Mouse (Mus musculus) stomach, embryonic 16.5 days (tissue): ENCODE measurements around the gene Ntsr2. TPM values are rescaled to one million over a fixed set of nuclear protein-coding genes. Genes with fewer than 3 reads are reported as not detected.

Source experiments
- ATAC-seq: fragments of 200-750 bp; cut with Nextera tagmentation; 2 replicates; pipeline ENCODE4 v1.8.0; 2017; ENCODE audit warnings: moderate number of reproducible peaks, moderate TSS enrichment; ENCODE audit not compliant: insufficient read depth, low FRiP score
- H3K27ac ChIP-seq: fragments of 300-500 bp; sonication (generic); 2 replicates; pipeline ENCODE4 v1.5.1; 2014; ENCODE audit warnings: low read length
- H3K27me3 ChIP-seq: fragments of 300-500 bp; sonication (generic); 2 replicates; pipeline ENCODE4 v1.6.1; 2014; ENCODE audit warnings: low read length, control low read depth, mixed read lengths; ENCODE audit not compliant: control insufficient read depth, insufficient read depth
- H3K36me3 ChIP-seq: fragments of 300-500 bp; sonication (generic); 2 replicates; pipeline ENCODE4 v1.6.1; 2014; ENCODE audit warnings: low read length; ENCODE audit not compliant: control insufficient read depth, insufficient read depth
- H3K4me1 ChIP-seq: fragments of 300-500 bp; sonication (generic); 2 replicates; pipeline ENCODE4 v1.6.1; 2014; ENCODE audit warnings: low read length, control low read depth, mixed read lengths; ENCODE audit not compliant: control insufficient read depth, insufficient read depth
- H3K4me2 ChIP-seq: fragments of 300-500 bp; sonication (generic); 2 replicates; pipeline ENCODE4 v1.6.1; 2014; ENCODE audit warnings: low read depth, low read length, mixed read lengths
- H3K4me3 ChIP-seq: fragments of 300-500 bp; sonication (generic); replicated peaks from 2 replicates; pipeline ENCODE4 v1.5.1; 2014; ENCODE audit warnings: mild to moderate bottlenecking, low read length
- H3K9ac ChIP-seq: fragments of 300-500 bp; sonication (generic); 2 replicates; pipeline ENCODE4 v1.6.1; 2014; ENCODE audit warnings: low read length
- H3K9me3 ChIP-seq: fragments of 300-500 bp; sonication (generic); replicated peaks from 2 replicates; pipeline ENCODE4 v1.6.1; 2016; ENCODE audit warnings: low read length, control low read depth; ENCODE audit not compliant: control insufficient read depth
- WGBS: fragments of 180-500 bp; shearing (Covaris S2); extraction: QIAGEN DNeasy Blood & Tissue Kit; methylation state at CpG from one replicate; pipeline ENCODE4 v1.1.7; 2014; 5-methylcytosine and 5-hydroxymethylcytosine counted together
- polyA plus RNA-seq: library from polyadenylated mRNA; unstranded; fragments of >200 nt; fragmentation: Nextera tagmentation; extraction: Ambion mirVana; gene quantifications from 2 replicates; pipeline ENCODE4 v1.2.1, GENCODE M21; 2015

The Ntsr2 gene
- not detected in 2 replicates for polyA plus RNA-seq

DNA sequence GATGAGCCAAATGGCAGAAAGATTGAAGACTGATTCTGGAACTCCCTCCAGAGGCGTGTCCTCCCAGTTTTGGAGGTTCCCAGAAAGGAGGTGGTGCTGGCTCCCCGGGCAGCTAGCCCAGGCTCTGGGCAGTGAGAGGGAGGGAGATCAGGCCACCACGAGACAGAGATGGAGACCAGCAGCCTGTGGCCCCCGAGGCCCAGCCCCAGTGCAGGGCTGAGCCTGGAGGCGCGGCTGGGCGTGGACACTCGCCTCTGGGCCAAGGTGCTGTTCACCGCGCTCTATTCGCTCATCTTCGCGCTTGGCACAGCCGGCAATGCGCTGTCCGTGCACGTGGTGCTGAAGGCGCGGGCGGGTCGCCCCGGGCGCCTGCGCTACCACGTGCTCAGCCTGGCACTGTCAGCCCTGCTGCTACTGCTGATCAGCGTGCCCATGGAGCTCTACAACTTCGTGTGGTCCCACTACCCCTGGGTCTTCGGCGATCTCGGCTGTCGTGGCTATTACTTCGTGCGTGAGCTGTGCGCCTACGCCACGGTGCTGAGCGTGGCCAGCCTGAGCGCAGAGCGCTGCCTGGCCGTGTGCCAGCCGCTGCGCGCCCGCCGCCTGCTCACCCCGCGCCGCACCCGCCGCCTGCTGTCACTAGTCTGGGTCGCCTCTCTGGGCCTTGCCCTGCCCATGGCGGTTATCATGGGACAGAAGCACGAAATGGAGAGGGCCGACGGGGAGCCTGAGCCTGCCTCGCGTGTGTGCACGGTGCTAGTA is at the start of gene Ntsr2:
Gene Ntsr2 (plus strand): TSS at position 51 of the 762 bp plus-strand sequence.
- Histone ChIP-seq H3K9me3 (no peaks in the 10 kb centered on the region), H3K4me3 (peak within 1 kb of the TSS; percentile 29), H3K4me1 (peaks cover 7% of the 10 kb centered on the region; the same call in 1 of the 2 replicates), H3K4me2 (peak within 1 kb of the TSS; percentile 51), H3K27me3 (peaks cover 21% of the 10 kb centered on the region), H3K27ac (no peak within 1 kb of the TSS), H3K36me3 (no peaks in the 10 kb centered on the region), H3K9ac (no peak within 1 kb of the TSS)
- peak; percentile 83 for ATAC-seq
- 4% methylated on average over 58 of the region's 58 CpGs for WGBS

DNA sequence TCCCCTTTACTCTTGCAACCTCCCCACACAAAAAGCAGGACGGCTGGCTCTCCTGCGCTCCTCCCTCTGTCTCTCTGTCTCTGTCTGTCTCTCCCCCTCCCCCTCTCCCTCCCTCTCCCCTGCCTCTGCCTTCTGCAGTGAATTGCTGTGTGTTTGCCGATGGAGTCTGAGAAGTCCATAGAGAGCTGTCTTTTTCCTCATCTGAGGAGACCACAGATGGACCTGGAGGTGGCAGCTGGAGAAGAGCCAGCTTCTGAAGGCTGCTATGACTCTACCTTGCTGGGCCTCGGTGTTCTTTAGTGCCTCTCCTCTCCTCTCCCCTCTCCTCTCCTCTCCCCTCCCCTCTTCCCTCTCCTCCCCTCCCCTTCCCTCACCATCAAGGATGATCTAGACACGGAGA is 47.6 kb upstream of the Ntsr2 start:
- no peaks in the 10 kb centered on the region for H3K27me3 ChIP-seq
- H3K4me3 ChIP-seq: no peak overlapping the region
- H3K4me1 ChIP-seq: no peaks in the 10 kb centered on the region
- no peak for ATAC-seq
- H3K36me3 ChIP-seq: no peaks in the 10 kb centered on the region
- H3K27ac ChIP-seq: no peak overlapping the region
- 0 out of 2 replicates have a peak, but pooled peaks cover 5% of the 10 kb centered on the region for H3K9me3 ChIP-seq
- whole genome bisulfite sequencing: 66% methylated on average over 5 of the region's 5 CpGs
- no peak overlapping the region for H3K4me2 ChIP-seq
- no peak overlapping the region for H3K9ac ChIP-seq

DNA sequence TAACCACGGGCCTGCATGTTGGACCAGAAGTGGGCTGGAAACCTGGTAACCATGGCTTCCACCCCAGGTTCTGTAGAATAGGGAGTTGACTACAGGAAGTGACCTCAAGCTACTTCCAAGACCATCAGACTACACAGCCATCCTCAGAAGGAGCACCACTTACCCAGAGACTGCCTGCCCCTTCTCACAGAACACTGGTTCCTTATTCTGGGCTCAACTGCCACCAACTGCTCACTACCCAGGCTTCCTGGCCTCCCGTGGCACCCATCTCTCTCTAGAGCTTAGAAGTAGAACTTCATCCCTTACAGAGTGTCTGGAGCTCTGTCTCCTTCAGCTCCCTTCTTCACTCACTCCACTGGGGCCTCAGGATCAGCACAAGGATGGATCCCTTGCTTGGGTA is 42.2 kb upstream of the Ntsr2 start, which contains the start of gene Lpin1:
Gene Lpin1 (minus strand): TSS at position 31 of the 400 bp plus-strand sequence.
- H3K4me1 ChIP-seq: no peaks in the 10 kb centered on the region
- H3K4me3 ChIP-seq: no peak within 1 kb of the TSS
- H3K36me3 ChIP-seq: no peaks in the 10 kb centered on the region
- no peak within 1 kb of the TSS for H3K9ac ChIP-seq
- H3K27ac ChIP-seq: no peak within 1 kb of the TSS
- no peaks in the 10 kb centered on the region for H3K27me3 ChIP-seq
- WGBS: 86% methylated on average over 2 of the region's 2 CpGs
- ATAC-seq: no peak
- 0 out of 2 replicates have a peak, but pooled peaks cover 5% of the 10 kb centered on the region for H3K9me3 ChIP-seq
- H3K4me2 ChIP-seq: no peak within 1 kb of the TSS

DNA sequence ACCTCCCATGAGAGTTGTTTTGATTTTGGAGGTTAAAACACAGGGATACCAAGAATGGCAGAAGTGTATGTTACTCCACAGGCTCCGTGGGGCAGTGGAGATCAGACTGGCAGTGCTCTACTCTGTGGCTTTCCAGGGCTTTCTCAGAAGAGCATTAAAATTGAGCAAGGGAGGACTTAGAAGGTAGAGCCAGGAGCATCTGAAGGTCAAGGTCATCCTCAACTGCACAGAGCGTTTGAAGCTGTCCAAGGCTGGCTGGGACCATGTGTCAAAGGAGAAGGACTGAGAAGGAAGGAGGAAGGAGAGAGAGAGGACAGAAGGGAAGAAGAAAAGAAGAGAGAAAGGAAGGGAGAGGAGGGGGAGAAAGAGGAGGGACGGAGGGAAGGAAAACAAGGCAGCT is 38.6 kb upstream of the Ntsr2 start:
- no peak overlapping the region for H3K4me2 ChIP-seq
- H3K27me3 ChIP-seq: no peaks in the 10 kb centered on the region
- no peak for ATAC-seq
- H3K36me3 ChIP-seq: no peaks in the 10 kb centered on the region
- H3K27ac ChIP-seq: no peak overlapping the region
- peaks cover 15% of the 10 kb centered on the region for H3K4me1 ChIP-seq
- H3K4me3 ChIP-seq: no peak overlapping the region
- 56% methylated on average over 3 of the region's 3 CpGs for WGBS
- H3K9ac ChIP-seq: no peak overlapping the region
- 0 out of 2 replicates have a peak, but pooled peaks cover 5% of the 10 kb centered on the region for H3K9me3 ChIP-seq

DNA sequence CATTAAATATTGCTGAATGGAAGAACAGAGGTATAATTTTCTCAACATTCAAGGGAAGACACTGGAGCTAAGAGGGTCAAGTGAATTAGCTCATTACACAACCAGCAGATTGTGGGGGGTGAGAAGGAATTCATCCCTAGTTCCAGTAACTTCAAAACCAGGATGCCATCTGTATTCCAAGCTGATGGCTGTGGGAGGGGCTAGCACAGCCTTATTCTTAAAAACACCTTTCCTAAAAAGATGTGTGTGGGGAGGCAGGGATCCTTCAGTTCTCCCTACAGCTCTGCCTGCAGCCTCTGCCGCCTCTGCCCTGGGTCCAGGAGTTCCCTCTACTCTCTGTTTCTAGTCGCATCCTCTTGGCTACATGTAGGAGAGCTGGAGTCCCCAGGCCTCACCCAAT is 37.4 kb upstream of the Ntsr2 start:
- H3K27ac ChIP-seq: no peak overlapping the region
- 64% methylated on average over 2 of the region's 2 CpGs for WGBS
- H3K4me2 ChIP-seq: no peak overlapping the region
- H3K27me3 ChIP-seq: no peaks in the 10 kb centered on the region
- no peaks in the 10 kb centered on the region for H3K36me3 ChIP-seq
- H3K9me3 ChIP-seq: no peaks in the 10 kb centered on the region
- H3K4me1 ChIP-seq: peaks cover 19% of the 10 kb centered on the region
- ATAC-seq: no peak
- H3K4me3 ChIP-seq: no peak overlapping the region
- H3K9ac ChIP-seq: no peak overlapping the region

DNA sequence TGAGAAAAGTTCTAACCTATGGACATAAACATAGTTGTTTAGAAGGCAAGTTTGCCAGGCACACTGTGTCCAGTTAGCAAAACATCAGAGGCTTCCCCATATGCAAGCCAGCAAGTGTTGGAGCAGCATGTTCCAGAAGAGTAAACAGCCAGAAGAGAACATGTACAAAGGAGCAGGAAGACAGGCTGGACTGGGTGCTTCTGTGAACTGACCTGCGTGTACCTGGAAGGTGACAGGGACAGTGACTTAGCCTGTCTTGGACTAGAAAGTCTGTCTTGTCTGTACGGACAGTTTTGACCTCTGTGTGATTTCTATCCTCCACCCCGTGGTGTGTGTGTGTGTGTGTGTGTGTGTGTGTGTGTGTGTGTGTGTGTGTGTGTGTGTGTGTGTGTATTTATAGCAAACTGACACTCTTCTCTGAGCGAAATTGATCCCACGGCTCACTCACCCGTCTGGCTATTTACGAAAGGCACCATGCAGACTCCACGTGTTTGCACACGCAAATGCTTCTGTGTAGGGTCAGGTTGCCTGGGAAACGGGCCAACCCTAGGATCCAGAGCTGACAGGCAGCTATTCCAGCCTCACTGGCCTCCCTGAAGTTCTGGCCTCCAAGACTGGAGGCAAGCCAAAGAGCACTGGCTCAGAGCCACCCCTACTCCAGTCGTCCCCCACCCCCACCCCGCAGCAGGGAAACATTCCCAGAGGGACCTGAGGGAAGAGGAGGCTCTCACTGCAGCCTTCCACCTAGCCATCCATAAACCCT is 34.5 kb upstream of the Ntsr2 start:
- H3K27ac ChIP-seq: peak overlapping the region; percentile 33

DNA sequence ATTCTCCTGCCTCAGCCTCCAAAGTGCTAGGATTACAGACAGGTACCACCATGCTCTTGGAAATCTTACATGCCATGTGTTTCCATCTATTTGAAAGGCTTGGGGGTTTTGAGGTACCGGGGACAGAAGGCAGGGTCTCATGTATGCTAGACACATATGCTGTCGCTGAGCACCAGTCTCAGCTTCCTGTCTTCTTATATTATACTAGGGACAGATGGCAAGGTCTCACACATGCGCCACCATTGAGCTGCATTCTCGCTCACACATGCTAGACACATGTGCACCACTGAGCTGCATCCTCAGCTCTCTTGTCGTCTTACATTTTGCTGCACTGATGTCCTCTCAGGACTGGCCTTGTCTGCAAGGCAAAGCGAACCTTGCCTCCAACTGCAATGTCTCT is 33.7 kb upstream of the Ntsr2 start:
- H3K4me2 ChIP-seq: no peak overlapping the region
- no peaks in the 10 kb centered on the region for H3K9me3 ChIP-seq
- ATAC-seq: no peak
- H3K27ac ChIP-seq: peak overlapping the region; percentile 8; the same call in 1 of the 2 replicates
- WGBS: 84% methylated on average over 6 of the region's 6 CpGs
- H3K27me3 ChIP-seq: no peaks in the 10 kb centered on the region
- peaks cover 19% of the 10 kb centered on the region for H3K4me1 ChIP-seq
- H3K4me3 ChIP-seq: no peak overlapping the region
- no peaks in the 10 kb centered on the region for H3K36me3 ChIP-seq
- H3K9ac ChIP-seq: no peak overlapping the region

More for the DNA sequence above, 34.5 kb upstream of the Ntsr2 start:
- Histone ChIP-seq H3K4me3 (no peak overlapping the region), H3K4me1 (peaks cover 19% of the 10 kb centered on the region), H3K9me3 (no peaks in the 10 kb centered on the region), H3K9ac (no peak overlapping the region), H3K27me3 (no peaks in the 10 kb centered on the region), H3K36me3 (no peaks in the 10 kb centered on the region), H3K4me2 (peak overlapping the region; percentile 27)
- 7% methylated on average over 11 of the region's 12 CpGs for WGBS
- peak; percentile 92 for ATAC-seq

DNA sequence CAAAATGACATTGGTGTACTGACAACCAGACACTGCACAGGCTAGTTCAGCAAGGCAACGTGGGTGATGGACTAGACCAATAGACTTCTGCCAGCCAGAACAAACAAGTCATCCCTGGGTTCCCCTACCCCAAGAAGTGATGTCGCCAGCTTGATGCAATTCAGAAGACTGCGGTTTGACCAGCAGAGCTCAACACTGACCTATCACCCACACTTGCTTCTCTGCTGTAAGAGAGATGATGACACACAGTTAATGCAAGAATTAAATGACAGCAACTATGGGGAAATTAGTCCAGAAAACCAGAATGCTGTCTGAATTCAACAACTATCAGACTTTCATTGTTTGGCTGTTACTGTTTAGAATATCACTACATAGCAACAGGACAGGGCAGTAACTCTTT is 33.0 kb upstream of the Ntsr2 start:
- no peak overlapping the region for H3K27ac ChIP-seq
- peaks cover 19% of the 10 kb centered on the region for H3K4me1 ChIP-seq
- no peak overlapping the region for H3K4me2 ChIP-seq
- H3K27me3 ChIP-seq: no peaks in the 10 kb centered on the region
- no peak overlapping the region for H3K4me3 ChIP-seq
- 82% methylated on average over 3 of the region's 3 CpGs for WGBS
- no peaks in the 10 kb centered on the region for H3K36me3 ChIP-seq
- ATAC-seq: no peak
- H3K9ac ChIP-seq: no peak overlapping the region
- H3K9me3 ChIP-seq: no peaks in the 10 kb centered on the region
